Mouse (Mus musculus) embryo, embryonic 11.5 days (tissue): ENCODE data around the gene Vps8.
"Not testable (repeated sequence)": the region's sequence is repeated elsewhere in the genome, so short reads cannot be mapped to it uniquely, and the experiment has no call there.

Experiments used
- DNase-seq: peaks from one replicate; pipeline ENCODE4 v3.0.0-alpha.2; 2012; ENCODE audit warnings: low read depth, low spot score

The Vps8 gene

GRCm38 (mm10) chr16:21664633-21665363 is 241.9 kb downstream of the Vps8 start:
- peak; percentile 19 for DNase-seq

GRCm38 (mm10) chr16:21665423-21665986 is 242.6 kb downstream of the Vps8 start:
- DNase-seq: no peak

- no peak for DNase-seq
Measured at GRCm38 (mm10) chr16:21671878-21672277, 249.0 kb downstream of the Vps8 start.

- not testable (repeated sequence) for DNase-seq
Measured at GRCm38 (mm10) chr16:21673046-21673445, 250.1 kb downstream of the Vps8 start.

- not testable (repeated sequence) for DNase-seq
Measured at GRCm38 (mm10) chr16:21673651-21674050, 250.7 kb downstream of the Vps8 start.

- no peak for DNase-seq
Measured at GRCm38 (mm10) chr16:21676791-21677190, 253.9 kb downstream of the Vps8 start.

- DNase-seq: no peak
Measured at GRCm38 (mm10) chr16:21687406-21687805, 264.5 kb downstream of the Vps8 start.

GRCm38 (mm10) chr16:21689141-21689540 is 266.2 kb downstream of the Vps8 start:
- no peak for DNase-seq

GRCm38 (mm10) chr16:21690216-21690755 is 267.4 kb downstream of the Vps8 start:
- no peak for DNase-seq

- peak; percentile 37 for DNase-seq
Measured at GRCm38 (mm10) chr16:21693981-21694462, 271.1 kb downstream of the Vps8 start.
